In the genomic region with DNA sequence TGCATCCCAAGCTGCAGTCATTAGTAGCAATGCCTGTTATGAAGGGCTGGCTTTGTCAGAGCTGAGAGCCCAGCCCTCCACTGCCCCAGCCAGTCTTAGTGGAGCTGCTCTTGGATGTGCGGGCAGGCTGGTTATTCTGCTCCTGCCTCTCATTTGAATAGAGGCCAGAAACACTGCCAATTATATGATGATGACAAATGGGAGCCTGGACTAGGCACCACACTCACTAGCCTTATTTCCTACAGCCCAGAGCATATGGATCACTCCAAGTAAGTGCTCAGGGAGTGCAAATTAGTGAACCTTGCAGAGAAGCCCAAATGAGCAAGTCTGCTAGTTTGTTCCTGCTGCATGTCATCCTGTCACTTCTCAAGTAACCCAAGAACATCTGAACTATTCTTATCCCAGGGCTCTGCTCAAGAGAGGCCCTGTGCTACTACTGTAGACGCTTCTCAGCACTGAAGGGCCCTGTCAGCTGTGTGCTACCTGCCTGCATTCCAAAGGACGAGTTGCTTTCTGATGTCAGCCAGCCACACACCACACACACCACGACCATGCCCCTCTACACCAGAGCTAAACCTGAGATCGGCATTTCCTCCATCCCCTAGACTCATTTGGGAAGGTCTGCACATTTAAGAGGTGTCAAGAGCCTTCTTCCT, we compare ENCODE assay signal across 10 mouse cellular contexts.
A peak's percentile ranks its signal among the peaks of the same experiment; 100 is the strongest.
DNase-seq lines count a peak whose midpoint lies in the region; ATAC-seq lines count a peak whose summit lies in the region.
"Had no signal": no experiment of that assay in that cellular context is flagged by ENCODE, and none has a peak within 500 bp of the region (broad histone marks: within the 10 kb centered on the region; RNA-seq: fewer than 3 reads in every experiment).

No protein-coding gene starts in this region.

- no peak for DNase-seq in heart, adult 9 months (ENCODE audit: low spot score in 2 of 2)
- peak; percentile 90 for DNase-seq in brain, adult 2 months (ENCODE audit: low read depth, low spot score)
- peak; percentile 40 to 44 for DNase-seq in layer of hippocampus, postnatal 10 days (ENCODE audit: low spot score in 2 of 2)
- no peak for DNase-seq in adrenal gland, adult 18-20 months (ENCODE audit: low spot score in 2 of 2)
- DNase-seq in thymus, adult 18-20 months = no peak
- DNase-seq: kidney, postnatal 14 days had no signal

- no peak overlapping the region for H3K9ac ChIP-seq in heart, embryonic 14.5 days (ENCODE audit: low read length)
- no peak overlapping the region for H3K9ac ChIP-seq in embryonic facial prominence, embryonic 12.5 days
- H3K9ac ChIP-seq: lung, embryonic 15.5 days had no signal

- no peaks in the 10 kb centered on the region for H3K27me3 ChIP-seq in heart, embryonic 14.5 days (ENCODE audit: control insufficient read depth, insufficient read depth, low read length)
- H3K27me3 ChIP-seq in embryonic facial prominence, embryonic 12.5 days = no peaks in the 10 kb centered on the region
- H3K27me3 ChIP-seq: lung, embryonic 15.5 days had no signal

- no peaks in the 10 kb centered on the region for H3K36me3 ChIP-seq in heart, embryonic 14.5 days (ENCODE audit: control insufficient read depth, insufficient read depth, low read length)
- no peaks in the 10 kb centered on the region for H3K36me3 ChIP-seq in embryonic facial prominence, embryonic 12.5 days
- H3K36me3 ChIP-seq: lung, embryonic 15.5 days had no signal

- H3K4me3 ChIP-seq in heart, embryonic 14.5 days (ENCODE audit: control insufficient read depth in 1 of 2, insufficient read depth in 1 of 2, low read depth in 1 of 2, low read length in 2 of 2) = no peak overlapping the region
- H3K4me3 ChIP-seq in embryonic facial prominence, embryonic 12.5 days = no peak overlapping the region
- H3K4me3 ChIP-seq: lung, embryonic 15.5 days had no signal

- 24% methylated on average over 5 of the region's 5 CpGs for WGBS in heart, embryonic 14.5 days
- 37% methylated on average over 5 of the region's 5 CpGs for WGBS in embryonic facial prominence, embryonic 12.5 days

- peak overlapping the region; percentile 6 to 30 for H3K27ac ChIP-seq in heart, embryonic 14.5 days (replicated peaks in 1 of 2; ENCODE audit: control insufficient read depth in 1 of 2, insufficient read depth in 1 of 2, low read depth in 2 of 2, low read length in 2 of 2)
- no peak overlapping the region for H3K27ac ChIP-seq in embryonic facial prominence, embryonic 12.5 days
- H3K27ac ChIP-seq: lung, embryonic 15.5 days had no signal

- peaks cover 6 to 7% of the 10 kb centered on the region in 2 experiments; a peak in 2 of 4 replicates for H3K4me1 ChIP-seq in heart, embryonic 14.5 days (ENCODE audit: control insufficient read depth in 2 of 2, insufficient read depth in 2 of 2, low read length in 2 of 2)
- H3K4me1 ChIP-seq in embryonic facial prominence, embryonic 12.5 days = peaks cover 8% of the 10 kb centered on the region
- H3K4me1 ChIP-seq: lung, embryonic 15.5 days had no signal

- no peaks in the 10 kb centered on the region for H3K9me3 ChIP-seq in heart, embryonic 14.5 days (ENCODE audit: control insufficient read depth, low read length)
- no peaks in the 10 kb centered on the region for H3K9me3 ChIP-seq in embryonic facial prominence, embryonic 12.5 days
- H3K9me3 ChIP-seq: lung, embryonic 15.5 days had no signal

- H3K4me2 ChIP-seq in heart, embryonic 14.5 days (ENCODE audit: low read length) = no peak overlapping the region
- H3K4me2 ChIP-seq in embryonic facial prominence, embryonic 12.5 days (replicated peaks) = no peak overlapping the region
- H3K4me2 ChIP-seq: lung, embryonic 15.5 days had no signal

- ATAC-seq in heart, embryonic 14.5 days (ENCODE audit: insufficient number of reproducible peaks, insufficient read depth, low FRiP score, low read depth) = peak; percentile 64; the same call in 1 of the 2 replicates
- peak; percentile 74; the same call in 1 of the 2 replicates for ATAC-seq in embryonic facial prominence, embryonic 12.5 days (ENCODE audit: insufficient number of reproducible peaks, insufficient read depth, low FRiP score, low TSS enrichment)
- ATAC-seq in megakaryocyte, adult 5-6 weeks (ENCODE audit: poor library complexity, severe bottlenecking) = no peak

Comparison
In these comparisons a context has a peak if more than half of its experiments do, and no peak if none do; other contexts are left out.
1. DNase-seq: peak in brain, adult 2 months (single experiment) and layer of hippocampus, postnatal 10 days (2 of 2); none in heart, adult 9 months (0 of 2), adrenal gland, adult 18-20 months (0 of 2) and thymus, adult 18-20 months (0 of 2).